Mouse (Mus musculus) erythroblast, embryonic 14.5 days (primary cell): ENCODE results near the gene Sncg.

ENCODE experiments used
- GATA1 ChIP-seq: IDR thresholded peaks from 2 replicates; pipeline ENCODE4 v1.6.1; 2012; ENCODE audit warnings: low read length, inconsistent platforms, mixed read lengths
- TAL1 ChIP-seq: IDR thresholded peaks from 3 replicates; pipeline ENCODE4 v1.6.1; 2012; ENCODE audit warnings: low read length, inconsistent platforms, mixed read lengths

- no peak for TF ChIP-seq GATA1
- no peak for TF ChIP-seq TAL1
Observed at GRCm38 (mm10) chr14:34412164-34412896, 37.7 kb upstream of the Sncg start.
